Mouse (Mus musculus) neural tube, postnatal 0 days (tissue): ENCODE results near the gene Washc2. TPM values are rescaled to one million over a fixed set of nuclear protein-coding genes. Genes with fewer than 3 reads are reported as not detected.

ENCODE experiments used
- polyA plus RNA-seq: library from polyadenylated mRNA; unstranded; fragments of >200 nt; fragmentation: Nextera tagmentation; extraction: Ambion mirVana; gene quantifications from 2 replicates; pipeline ENCODE4 v1.2.1, GENCODE M21; 2015

Washc2 gene
- polyA plus RNA-seq = 53.6 and 58.4 TPM in 2 replicates

GRCm38 (mm10) chr6:116207729-116208534 is at the start of gene Washc2:
Washc2 (plus strand) TSS chr6:116208038.

DNA sequence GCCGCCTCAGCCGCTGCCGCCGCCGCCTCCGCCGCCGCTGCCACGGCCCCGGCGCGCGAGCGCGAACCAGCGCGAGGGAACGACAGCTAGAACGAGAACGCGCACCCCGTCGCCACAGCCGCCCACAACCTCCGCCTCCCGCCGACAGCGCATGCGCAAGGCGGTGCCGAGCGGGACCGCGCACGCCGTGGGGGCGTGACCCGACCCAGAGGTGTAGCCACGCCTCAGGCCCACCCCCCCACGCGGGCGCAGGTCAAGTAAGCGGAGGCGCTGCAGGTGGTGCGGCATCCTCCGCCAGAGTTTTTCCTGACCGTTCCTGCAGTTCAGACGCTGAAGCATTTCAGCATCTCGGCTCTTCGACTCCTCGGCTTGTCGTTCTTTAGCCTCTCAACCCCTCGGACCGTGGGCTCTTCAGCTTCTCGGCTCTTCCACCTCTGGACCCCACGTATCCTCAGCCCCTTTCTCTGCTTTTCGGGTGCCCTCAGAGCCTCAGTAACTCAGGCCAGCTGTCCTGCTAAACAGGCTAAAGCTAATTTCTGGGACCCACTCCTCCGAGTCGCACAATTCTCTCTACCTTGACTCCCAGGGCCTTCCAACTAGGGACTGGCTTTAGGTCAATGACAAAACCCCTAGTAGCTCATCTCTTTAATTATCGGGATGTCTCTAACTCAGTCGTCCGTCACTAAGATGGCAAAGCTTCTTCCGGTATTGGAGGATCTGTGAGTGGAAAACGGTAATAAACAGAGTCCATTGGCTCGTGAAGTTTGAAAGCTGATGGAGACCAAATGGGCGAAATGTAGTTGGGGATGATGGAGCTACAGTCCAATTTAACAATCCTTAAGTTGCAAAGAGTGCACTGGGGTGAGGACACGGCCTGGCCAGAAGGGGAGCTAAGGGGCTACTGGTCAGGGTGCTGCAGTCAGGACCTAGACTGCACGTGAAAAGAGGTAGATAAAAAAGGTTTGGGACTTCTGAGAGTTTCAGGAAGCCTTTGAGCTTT is 14.1 kb upstream of the Washc2 start, which contains the start of gene Tmcc1:
TSS of gene Tmcc1 (minus strand) at position 93 of the 1,000 bp plus-strand sequence.

DNA sequence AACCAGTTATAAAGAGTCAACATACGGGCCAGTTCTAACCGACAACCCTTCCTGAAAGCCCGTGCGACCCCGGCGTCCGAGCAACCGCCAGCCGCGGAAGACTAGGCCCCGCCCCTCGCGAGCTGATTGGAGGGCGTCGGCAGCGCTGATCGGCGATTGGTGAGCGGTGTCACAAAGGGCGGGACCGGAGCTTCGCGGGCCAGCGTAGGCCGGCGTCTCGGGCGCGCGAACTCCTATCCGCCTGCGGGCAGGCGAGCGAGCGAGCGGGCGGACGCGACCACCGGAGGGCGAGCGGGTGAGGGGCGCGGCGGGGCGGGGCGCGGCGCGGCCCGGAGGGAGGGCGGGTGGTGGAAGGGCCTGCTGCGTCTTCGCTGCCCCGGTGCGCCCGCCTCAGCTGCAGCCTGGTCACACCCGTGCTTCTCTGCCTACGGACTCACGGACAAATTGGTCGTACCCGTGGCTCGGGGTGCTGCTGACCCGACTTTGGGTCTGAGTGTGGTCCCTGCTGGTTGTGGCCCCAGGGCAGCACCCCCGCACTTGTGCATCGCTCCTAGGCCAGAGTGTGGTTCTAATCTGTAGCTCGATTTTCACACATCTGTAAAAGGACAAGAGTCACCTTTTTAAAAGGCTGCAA is 56.3 kb downstream of the Washc2 start, which contains the start of gene Zfand4:
TSS of gene Zfand4 (plus strand) at position 205 of the 634 bp plus-strand sequence.

Other genes starting within 250 kb of the Washc2 start
- gene Plxnd1, start 213.0 kb upstream of the Washc2 start, polyA plus RNA-seq = 4.3 and 7.3 TPM in 2 replicates
- gene Tmcc1, start 14.6 kb upstream of the Washc2 start, polyA plus RNA-seq = 13.7 and 16.3 TPM in 2 replicates
- gene Zfand4, start 56.2 kb downstream of the Washc2 start, polyA plus RNA-seq = 5.5 and 5.8 TPM in 2 replicates
- gene March8, start 130.0 kb downstream of the Washc2 start, polyA plus RNA-seq = 38.2 and 43.9 TPM in 2 replicates